Mouse (Mus musculus): ENCODE results near the gene Grm6.
A peak's percentile ranks its signal among the peaks of the same experiment; 100 is the strongest.

Gene Grm6

DNA sequence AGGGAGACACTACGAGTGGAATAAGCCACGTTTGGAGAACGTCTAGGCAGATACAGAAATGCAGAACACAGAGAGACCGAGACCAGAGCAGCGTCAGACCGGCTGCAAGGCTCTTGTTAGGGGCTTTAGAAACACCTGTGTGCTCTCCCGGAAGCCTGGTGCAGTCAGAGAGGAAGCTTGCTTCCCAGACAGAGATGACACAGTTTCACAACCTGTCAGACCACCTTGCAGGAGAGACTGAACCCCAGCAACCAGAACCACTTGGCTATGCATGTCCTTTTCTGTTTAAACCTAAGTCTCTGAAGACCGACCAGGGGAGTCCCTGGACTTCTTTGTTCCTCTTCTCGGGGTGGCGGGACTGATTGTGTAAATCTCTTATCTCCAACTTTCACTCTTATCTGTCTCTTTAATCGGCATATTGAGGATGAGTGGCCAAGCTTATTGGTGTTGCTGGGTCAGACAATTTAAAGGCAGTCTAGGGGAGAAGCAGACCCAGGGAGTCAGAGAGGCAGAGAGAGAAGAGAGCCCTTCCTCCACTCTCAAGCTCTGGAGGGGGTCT lies at the start of gene Grm6:
TSS of gene Grm6 (plus strand) at position 509 of the 559 bp plus-strand sequence.
- DNase-seq: no peak

DNA sequence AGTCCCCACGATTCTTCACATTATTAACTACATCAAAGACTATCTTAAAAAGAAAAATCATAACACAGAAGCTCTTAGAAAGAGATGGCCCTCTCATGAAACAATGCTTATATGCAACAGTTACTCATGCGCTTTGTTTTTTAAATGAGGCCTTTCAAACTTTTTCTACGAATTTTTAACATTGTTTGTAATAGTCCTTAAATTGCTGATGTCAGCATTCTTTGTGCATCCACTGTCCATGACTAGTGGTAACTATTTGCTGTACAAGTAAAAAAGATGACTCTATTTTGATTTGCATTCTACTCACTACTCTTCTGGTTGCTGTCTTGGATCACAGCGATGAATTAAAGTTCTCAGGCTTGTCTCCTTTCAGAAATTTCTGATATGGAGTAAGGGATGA lies 36.3 kb upstream of the Grm6 start:
- no peak for DNase-seq

DNA sequence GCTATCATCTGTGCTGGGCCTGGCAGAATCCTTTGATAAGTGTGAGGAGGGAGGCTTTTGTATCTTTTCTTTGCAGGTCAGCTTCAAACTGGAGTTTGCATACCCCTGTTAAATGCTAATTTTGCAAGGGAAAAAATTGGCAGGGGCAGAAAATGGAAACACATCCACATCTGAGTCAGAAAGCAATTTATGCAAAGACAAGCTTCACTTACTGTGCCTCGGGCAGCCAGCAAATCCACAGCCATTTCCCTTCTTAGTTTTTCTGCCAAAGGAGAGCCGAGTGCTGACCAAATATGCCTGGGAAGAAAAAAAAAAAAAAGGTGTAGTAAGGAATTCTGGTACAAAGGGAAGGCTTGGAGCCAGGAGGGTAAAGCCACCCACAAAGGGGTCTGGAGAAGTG lies 24.3 kb upstream of the Grm6 start:
- DNase-seq: no peak

DNA sequence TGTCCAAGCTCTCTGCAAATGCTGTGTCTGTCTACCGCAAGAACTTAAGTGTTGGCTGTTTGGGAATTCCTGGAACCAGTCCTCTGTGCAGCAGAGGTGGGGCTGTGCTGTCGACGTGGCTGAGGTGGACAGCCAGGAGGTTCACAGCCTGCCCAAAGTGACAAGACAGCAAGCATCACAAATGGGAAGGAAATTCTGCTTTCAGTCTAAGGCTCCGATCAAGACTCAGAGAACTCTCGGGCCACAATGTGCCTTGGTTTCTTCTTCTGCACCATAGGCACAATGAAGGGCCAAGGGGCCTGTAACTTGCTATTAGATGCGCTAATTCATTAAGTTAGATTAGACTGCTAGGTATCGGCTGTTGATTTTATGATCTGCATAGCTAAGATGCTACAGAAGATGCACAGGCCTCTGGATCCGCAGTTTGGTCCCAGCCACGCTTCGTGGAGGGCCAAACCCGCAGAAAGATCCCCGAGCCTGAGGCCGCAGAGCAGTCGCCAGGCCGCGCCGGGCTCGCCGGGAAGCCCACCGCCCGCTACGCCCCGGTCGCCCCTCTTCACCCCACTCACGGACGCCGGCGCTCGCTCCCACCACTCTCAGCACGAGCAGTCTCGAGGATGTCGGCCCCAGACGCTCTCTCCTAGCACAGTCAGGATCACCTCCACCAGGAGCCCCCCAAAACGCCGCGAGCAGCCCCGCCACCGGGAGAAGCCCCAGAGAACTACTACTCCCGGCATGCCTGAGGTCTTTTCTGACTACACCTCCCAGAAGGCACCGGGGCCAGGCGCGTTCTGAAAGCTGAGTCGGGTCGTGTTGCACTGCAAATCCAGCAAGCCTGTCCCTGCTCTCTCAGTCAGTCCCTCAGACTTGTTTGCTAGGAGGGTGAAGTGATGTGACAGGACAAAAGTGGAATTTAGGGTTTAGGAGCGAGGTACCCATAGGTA lies 23.2 kb upstream of the Grm6 start, which contains the start of gene Zfp354c:
TSS of gene Zfp354c (minus strand) at position 715 of the 944 bp plus-strand sequence.
- DNase-seq: peak; percentile 88 to 92

DNA sequence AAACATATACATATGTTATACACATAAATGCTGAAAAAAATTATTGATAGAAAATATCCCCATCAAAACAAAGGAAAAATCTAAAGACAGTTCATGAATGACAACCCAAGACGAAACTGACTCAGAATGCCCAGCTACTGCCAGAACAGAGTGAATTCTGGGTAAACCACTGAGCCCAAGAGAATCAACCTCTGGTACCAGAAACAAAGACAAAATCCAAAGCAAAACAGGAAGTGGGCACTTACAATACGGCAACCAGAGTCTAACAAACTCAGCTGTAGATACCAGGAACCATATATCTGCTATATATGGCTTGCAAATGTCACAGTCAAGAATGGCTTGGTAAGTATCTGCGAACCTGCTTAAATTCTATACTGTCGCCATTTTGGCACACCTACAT lies 14.8 kb upstream of the Grm6 start:
- no peak for DNase-seq

DNA sequence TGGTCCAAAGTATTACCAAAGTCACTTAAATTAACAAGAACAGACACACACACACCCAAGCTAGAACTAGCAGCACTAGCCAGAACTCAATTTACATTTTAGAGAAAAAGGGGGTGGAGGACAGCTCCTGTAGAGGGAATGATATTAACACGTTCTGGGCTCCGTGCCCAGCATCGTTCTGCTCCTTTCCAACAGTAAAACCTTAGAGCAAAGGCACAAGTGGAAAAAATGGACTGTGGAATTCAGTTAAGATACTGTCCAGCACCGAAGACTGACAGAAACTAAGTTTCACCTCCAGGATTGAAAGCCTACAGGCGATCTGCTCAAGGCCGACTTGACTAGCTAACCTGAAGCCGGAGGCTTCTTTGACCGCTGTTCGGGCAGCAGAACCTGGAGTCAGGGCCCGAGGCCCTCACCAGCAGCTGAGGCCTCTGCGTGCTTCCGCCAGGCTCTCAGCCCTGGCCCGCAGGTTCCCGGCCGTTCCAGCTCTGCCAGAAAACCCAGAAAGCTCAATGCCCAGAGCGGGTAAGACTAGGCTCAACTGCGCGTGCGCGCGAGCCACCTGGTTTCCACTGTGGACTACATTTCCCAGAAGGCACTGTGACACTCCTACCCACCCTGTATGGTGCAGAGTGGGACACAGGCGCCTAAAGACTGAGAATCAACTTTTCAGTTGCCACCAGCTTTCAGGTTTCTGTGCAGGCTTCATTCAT lies 9.3 kb upstream of the Grm6 start, which contains the start of gene Zfp879:
TSS of gene Zfp879 (minus strand) at position 530 of the 713 bp plus-strand sequence.
- peak; percentile 91 to 94 for DNase-seq

DNA sequence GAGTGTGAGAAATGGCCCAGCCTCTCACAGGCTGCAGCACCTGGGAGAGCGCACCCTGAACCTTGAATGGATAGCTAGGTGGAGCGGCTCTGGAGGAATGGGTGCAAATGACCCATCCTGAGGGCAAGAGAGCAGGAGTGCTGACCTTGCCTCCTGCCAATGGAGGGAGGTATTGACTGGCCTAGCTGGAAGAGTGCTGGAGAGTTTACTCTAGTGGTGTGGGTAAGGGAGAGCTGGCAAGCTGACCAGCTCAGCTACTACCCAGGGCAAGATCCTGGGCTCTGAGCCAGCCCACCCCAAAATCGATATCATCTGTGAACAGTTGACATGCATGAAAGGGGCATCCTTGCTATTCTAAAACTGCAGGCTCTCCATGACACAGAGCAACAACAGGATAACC lies 4.5 kb upstream of the Grm6 start:
- DNase-seq: no peak

DNA sequence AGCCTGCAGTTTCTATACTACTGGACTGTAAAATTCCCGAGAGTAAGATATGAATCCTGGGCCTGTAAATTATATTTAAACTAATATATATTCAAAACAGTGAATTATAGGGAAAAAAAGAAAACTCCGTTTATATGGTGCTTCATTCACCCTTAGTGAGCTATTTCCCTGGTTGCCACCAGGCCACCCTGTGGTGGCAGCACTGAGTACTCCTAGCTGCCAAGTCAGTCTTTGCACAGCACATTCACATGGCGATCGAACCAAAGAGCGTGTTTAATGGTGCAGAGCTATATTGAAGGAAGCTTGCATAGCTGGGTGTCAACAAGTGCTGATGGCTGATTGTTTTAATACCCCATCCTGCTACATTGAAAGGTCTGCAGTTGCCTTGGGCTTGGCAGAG lies 3.4 kb upstream of the Grm6 start:
- DNase-seq: peak; percentile 25 to 47

DNA sequence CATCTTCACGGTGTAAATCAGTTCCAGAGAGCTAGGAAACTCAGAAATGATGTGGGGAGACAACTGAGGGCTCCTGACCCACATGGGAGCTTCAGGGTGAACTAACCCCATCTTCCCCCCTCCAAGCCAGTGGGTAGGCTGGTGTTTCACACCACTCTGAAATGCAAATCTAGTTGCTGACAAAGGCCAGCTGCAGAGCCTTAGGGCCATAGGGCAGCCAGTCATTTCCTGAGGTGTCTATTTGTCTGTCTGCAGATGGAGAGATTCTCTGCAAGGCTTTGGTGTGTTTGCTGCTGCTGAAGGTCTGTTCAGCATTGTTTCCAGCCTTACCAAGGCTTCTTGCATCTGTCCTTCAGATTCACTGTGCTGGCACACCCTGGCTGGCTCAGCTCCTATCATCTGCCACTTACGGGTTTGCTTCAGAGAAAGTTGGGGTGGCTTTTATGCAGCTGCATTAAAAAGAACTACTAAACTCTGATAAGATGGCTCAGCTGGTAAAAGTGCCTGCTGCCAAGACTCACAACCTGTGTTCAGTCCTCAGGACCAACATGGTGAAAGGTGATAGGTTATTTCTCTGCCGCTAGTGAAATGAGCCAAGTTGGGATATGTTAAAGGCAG lies 1.9 kb upstream of the Grm6 start:
- no peak for DNase-seq

DNA sequence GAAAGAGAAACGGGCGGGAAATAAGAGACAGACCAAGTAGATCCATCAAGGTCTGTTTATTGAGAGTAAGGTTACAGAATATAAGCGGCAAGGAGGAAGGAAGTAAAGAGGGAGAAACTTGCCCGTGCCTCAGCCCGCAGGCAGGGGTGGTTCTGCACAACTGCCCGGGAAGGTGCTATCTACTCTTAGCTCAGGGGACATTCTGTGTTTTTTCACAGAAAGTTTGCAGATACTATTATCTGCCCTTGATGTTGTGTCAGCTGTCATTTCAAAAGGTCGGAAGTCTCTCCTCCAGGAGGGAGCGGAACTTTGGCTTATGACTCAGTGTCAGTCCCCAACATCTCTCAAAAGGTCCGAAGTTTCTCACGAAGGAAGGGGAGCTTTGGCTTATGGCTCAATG lies 1.2 kb upstream of the Grm6 start:
- no peak for DNase-seq

DNA sequence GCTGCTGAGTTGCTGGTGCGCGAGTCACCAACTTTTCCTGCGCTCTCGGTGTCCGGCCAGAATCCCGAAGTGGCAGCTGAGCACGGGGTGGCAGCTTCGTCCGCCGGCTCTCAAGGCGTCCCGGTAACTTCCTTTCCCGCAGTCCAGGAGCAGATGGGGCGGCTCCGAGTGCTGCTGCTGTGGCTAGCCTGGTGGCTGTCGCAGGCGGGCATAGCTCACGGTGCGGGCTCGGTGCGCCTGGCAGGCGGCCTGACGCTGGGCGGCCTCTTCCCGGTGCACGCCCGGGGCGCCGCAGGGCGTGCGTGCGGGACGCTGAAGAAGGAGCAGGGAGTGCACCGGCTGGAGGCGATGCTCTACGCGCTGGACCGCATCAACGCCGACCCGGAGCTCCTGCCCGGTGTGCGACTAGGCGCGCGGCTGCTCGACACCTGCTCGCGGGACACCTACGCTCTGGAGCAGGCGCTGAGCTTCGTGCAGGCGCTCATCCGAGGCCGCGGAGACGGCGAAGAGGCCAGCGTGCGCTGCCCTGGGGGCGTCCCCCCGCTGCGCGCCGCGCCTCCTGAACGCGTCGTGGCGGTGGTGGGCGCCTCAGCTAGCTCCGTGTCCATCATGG lies 610 bp downstream of the Grm6 start:
- DNase-seq: peak; percentile 38 to 63

DNA sequence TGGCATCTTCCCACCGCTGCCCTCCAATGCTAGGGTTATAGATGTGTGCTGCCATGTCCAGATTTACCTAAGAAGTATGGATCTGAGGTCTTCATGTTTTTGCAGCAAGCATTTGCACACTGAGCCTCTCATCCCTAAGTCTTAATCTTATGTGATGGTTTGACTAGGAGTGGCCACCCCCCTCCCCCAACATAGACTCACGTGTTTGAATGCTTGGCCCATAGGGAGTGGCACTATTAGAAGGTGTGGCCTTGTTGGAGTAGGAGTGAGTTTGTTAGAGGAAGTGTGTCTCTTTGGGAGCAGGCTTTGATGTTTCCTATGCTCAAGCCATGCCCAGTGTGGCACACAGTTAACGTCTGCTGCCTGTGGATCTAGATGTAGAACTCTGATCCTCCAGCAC lies 28.2 kb downstream of the Grm6 start:
- DNase-seq: no peak

DNA sequence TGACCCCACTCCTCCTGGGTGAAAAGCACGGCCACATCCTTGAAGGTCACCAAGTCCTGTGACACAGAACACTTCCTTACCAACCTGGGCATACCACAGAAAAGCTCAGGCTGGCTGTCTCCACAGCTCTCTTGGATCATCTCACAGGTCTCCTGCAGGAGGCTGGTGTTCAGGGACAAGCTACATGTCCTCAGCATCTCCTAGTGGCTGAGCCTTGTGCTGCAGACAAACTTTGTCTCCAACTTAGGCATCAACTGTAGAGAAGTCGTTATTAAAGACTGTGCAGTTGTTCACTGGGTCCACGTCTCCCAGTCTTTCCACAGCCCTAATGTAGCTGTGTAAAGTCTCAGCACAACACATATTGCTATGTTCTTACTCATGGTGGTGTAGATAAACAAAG lies 33.3 kb downstream of the Grm6 start:
- DNase-seq: no peak

DNA sequence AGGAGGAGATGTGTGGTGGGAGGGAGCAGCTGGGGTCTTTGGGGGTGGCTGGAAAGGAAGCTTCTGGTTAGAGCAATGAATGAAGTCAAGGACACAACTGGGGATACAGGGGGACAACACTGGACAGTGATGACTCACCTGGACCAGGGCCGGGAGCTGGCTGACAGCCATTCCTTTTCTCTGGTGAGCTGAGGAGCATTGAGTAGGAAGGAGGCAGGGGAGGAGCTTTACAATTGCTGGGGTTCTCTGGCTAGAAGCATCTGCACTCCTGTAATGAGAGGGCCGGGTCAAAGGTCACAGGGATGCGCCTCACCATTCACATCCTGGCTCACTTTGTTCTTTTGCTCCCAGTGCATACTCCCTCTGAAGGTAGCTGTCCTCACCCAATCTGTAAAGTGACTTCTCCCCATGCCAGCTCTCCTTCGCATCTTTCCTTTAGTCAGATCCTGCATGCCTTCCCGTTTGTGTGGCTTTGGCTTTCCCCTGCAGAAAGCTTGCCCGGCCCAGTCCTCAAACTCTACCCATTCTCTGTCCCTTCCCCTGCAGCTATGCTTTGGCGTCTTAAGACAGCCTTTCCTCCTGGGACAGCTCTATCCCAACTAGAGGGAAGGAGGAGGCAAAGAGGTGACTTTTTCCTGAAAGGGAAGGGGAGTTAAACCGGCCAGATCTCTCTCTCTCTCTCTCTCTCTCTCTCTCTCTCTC lies 35.9 kb downstream of the Grm6 start:
- DNase-seq: peak; percentile 12 to 34

DNA sequence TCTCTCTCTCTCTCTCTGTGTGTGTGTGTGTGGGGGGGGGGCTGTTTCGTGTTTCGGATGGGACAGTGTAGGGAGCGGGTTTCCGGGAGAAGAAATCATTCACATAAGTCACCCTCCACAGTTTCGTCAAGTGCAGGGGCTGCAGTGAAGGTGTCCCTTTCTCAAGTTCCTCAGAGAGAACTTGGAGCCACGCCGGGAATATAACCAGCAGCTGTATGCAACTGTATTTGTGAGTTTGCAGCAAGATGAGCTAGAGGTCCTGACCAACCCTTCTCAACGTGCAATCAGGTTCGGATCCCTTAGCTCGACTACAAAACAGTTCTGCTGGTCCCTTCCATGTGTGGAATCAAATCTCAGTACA lies 36.4 kb downstream of the Grm6 start:
- peak; percentile 38 to 56 for DNase-seq

DNA sequence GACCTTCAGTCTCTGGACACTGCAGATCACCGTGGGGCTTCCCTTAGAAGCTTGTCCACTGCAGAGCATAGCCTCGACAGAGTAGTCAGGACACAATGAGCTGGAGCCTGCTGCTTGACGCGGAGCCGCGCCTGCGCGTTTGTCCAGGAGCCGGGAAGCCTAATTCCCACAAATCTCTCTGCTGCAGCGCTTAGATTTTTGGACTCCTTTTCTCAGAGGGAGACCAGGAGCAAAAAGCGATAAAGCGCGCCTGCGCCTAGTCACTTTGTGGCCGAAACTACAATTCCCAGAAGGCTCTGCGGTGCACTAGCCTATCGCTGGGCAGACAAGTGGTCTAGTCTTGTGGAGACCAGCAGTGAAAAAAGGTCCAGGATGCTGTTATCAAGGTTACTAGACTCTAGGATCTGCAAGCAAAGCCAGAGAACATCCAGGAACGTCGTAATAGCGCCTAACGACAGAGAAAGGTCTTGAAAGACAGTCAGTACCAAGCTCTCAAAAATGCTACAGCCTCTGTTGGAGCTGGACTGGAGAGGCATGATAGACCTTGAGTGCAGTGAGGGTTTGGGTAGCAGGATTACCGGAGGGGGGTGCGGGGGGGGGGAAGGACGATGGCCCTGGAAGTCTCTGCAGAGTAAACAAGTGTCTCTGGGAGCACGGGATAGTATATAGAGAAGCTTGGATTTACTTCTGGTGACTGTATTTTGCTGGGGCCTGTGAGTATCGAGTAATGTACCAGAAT lies 37.1 kb downstream of the Grm6 start, which contains the start of gene Zfp454:
TSS of gene Zfp454 (minus strand) at position 262 of the 739 bp plus-strand sequence.
- DNase-seq: peak; percentile 90 to 93

DNA sequence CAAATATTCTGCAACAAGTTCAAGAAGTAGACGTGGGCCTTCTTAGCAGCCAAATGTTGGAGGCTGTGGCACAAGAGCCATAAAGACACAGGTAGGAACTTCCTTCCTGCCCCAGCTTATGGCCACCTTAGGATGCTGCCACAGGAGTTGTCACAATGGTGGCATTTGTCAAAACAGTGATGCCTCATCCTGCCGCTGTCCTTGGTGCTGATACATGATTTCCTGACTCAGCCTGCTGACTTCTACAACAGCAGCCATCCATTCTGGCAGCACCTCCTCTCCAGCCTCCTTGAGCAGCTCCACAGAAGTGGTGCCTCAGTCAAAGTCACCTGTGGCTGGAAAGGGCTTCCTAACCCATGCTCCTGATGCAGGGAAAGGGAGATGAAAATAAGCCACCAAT lies 42.0 kb downstream of the Grm6 start:
- peak in 1 of 2 experiments; percentile 10 for DNase-seq

DNA sequence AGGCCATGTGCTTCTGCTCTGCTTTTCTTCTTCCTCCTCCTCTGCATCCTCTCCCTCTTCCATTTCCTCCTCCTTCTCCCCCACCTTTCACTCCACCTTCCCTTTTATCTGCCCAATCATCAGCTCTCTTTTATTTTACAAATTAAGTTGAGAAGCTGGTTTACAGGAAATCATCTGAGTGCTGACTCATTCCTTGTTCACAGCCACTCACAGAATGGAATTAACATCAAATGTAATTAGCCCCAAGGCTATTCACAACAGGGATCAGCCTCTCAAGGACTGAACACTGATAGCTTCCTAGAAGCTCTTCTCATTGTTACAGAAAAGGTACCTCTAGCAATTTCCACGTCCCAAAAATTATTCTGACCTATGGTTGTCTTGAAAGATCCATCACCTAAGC lies 46.9 kb downstream of the Grm6 start:
- DNase-seq: no peak

DNA sequence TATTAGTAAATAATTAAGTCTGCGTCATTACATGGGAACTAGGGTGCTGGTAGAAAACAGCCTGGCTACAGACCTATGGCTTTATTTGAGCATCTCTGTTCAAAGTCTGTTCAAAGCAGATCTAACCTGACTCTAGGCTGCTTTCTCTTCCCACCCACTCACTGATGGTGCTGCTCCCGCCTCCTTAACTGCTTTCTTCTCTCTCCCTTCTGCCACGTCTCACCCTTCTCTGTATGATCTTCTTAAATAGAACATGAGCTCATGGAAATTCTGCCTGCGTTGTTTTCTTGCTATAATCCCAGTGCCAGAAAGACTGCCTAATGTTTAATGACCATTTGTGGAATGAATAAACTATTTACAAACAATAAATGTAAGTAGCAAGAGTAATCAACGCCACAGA lies 57.7 kb downstream of the Grm6 start:
- DNase-seq: no peak

DNA sequence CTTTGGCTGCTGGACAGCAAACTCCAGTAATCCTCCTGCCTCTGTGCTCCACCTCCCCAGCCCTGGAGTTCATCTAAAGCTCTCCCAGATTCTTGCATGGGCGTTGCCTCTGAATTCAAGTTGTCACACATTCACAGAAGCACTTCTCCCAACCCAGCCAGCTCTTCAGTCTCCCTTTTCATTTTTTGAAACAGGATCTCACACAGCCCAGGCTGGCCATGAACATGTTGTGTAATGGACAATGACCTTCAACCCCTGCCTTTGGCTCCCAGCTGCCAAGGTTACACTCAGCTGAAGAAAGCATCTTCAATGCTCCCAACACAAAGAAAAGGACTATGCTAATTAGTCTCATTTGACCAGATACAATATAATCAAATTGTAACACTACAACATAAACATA lies 62.8 kb downstream of the Grm6 start:
- no peak for DNase-seq

DNA sequence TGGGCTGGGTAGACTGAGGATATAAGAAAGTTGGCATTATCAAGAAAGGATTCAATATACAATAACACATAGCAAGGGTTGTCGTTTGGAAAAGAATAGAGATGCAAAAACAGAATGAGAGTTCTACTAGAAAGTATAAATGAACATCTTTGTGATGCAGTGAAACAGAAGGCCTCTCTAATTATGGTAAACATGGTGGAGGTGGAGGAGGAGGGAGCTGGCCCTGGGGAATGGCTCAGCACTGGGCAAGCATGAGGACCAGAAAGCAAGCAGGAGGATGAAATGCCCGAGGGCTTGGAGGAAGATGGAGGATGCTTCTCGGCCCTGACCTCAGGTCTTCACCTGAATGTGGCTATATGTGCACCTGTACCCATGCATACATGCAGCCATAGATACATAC lies 64.0 kb downstream of the Grm6 start:
- no peak for DNase-seq

Measured in kidney, postnatal 4 days (tissue).